ENCODE assay signal across 29 mouse cellular contexts in the genomic region with DNA sequence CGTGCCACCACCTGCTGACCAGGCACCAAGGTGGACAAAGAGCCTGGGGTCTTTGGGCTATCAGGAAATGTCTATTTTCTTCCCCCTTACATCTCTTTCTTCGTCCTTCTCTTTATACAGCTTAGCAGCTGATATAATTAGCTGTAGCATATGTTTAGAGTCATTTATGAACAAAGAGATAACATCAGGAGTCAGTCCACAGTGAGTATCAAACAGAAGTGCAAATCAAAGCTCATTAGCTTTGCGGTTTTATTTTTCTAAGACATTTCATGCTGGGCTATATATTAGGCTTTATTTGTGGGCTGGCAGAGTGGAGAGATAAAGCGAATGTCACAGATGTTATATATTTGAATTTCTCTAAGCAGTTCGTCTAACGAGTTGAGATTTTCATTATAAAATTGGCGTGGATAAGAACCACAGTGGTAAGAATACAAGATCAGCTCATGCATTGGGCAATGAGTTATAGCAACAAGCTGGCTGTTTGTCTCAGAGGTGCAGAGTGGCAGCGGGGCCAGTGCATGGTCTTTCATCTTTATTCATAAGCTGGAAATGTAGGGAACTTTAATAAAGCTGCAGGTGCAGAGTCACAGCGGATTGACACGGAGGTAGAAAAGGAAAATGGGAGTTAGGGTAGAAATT.
DNase-seq lines count a peak whose midpoint lies in the region; ATAC-seq lines count a peak whose summit lies in the region.
"Had no signal": no experiment of that assay in that cellular context is flagged by ENCODE, and none has a peak within 500 bp of the region (broad histone marks: within the 10 kb centered on the region; RNA-seq: fewer than 3 reads in every experiment).

No protein-coding gene starts in this region.

- no peak overlapping the region for H3K4me3 ChIP-seq in forebrain, embryonic 13.5 days
- no peak overlapping the region for H3K4me3 ChIP-seq in forebrain, embryonic 10.5 days
- no peak overlapping the region for H3K4me3 ChIP-seq in hindbrain, embryonic 14.5 days (replicated peaks; ENCODE audit: low read length)
- H3K4me3 ChIP-seq in hindbrain, embryonic 10.5 days, result no peak overlapping the region
- no peak overlapping the region for H3K4me3 ChIP-seq in neural tube, embryonic 13.5 days
- H3K4me3 ChIP-seq: embryonic facial prominence, embryonic 10.5 days; embryonic facial prominence, embryonic 15.5 days; heart, embryonic 10.5 days; heart, embryonic 15.5 days; layer of hippocampus, adult 2 months; left cerebral cortex, adult 2 months; limb, embryonic 12.5 days; lung, embryonic 15.5 days had no signal

- no peaks in the 10 kb centered on the region for H3K27me3 ChIP-seq in forebrain, embryonic 13.5 days
- H3K27me3 ChIP-seq in forebrain, embryonic 10.5 days (ENCODE audit: poor library complexity, severe bottlenecking), result no peaks in the 10 kb centered on the region
- no peaks in the 10 kb centered on the region for H3K27me3 ChIP-seq in hindbrain, embryonic 14.5 days (ENCODE audit: control insufficient read depth, insufficient read depth, low read length)
- no peaks in the 10 kb centered on the region for H3K27me3 ChIP-seq in hindbrain, embryonic 10.5 days (ENCODE audit: insufficient read depth, poor library complexity, severe bottlenecking)
- no peaks in the 10 kb centered on the region for H3K27me3 ChIP-seq in neural tube, embryonic 13.5 days
- H3K27me3 ChIP-seq: CH12.LX; embryonic facial prominence, embryonic 15.5 days; heart, embryonic 15.5 days; limb, embryonic 12.5 days; lung, embryonic 15.5 days had no signal

- H3K36me3 ChIP-seq in forebrain, embryonic 13.5 days (ENCODE audit: poor library complexity, severe bottlenecking), result no peaks in the 10 kb centered on the region
- no peaks in the 10 kb centered on the region for H3K36me3 ChIP-seq in forebrain, embryonic 10.5 days (replicated peaks)
- H3K36me3 ChIP-seq in hindbrain, embryonic 14.5 days (replicated peaks; ENCODE audit: control insufficient read depth, insufficient read depth), result no peaks in the 10 kb centered on the region
- no peaks in the 10 kb centered on the region for H3K36me3 ChIP-seq in hindbrain, embryonic 10.5 days
- H3K36me3 ChIP-seq in neural tube, embryonic 13.5 days, result no peaks in the 10 kb centered on the region
- H3K36me3 ChIP-seq: embryonic facial prominence, embryonic 10.5 days; embryonic facial prominence, embryonic 15.5 days; limb, embryonic 12.5 days; lung, embryonic 15.5 days had no signal

- no peak overlapping the region for H3K4me2 ChIP-seq in forebrain, embryonic 13.5 days
- no peak overlapping the region for H3K4me2 ChIP-seq in hindbrain, embryonic 14.5 days (replicated peaks)
- H3K4me2 ChIP-seq in neural tube, embryonic 13.5 days, result peak overlapping the region; percentile 9; the same call in 1 of the 2 replicates
- H3K4me2 ChIP-seq: embryonic facial prominence, embryonic 15.5 days; heart, embryonic 15.5 days; limb, embryonic 12.5 days; lung, embryonic 15.5 days had no signal

- H3K27ac ChIP-seq in forebrain, embryonic 13.5 days, result no peak overlapping the region
- no peak overlapping the region for H3K27ac ChIP-seq in forebrain, embryonic 10.5 days
- 0 out of 2 replicates have a peak overlapping the region, but pooled peaks have one; percentile 0 for H3K27ac ChIP-seq in hindbrain, embryonic 14.5 days
- H3K27ac ChIP-seq in hindbrain, embryonic 10.5 days, result no peak overlapping the region
- H3K27ac ChIP-seq in neural tube, embryonic 13.5 days (replicated peaks), result peak overlapping the region; percentile 4; the same call in 1 of the 2 replicates
- H3K27ac ChIP-seq: embryonic facial prominence, embryonic 10.5 days; embryonic facial prominence, embryonic 15.5 days; heart, embryonic 10.5 days; heart, embryonic 15.5 days; layer of hippocampus, adult 2 months; left cerebral cortex, adult 2 months; limb, embryonic 12.5 days; lung, embryonic 15.5 days had no signal

- peak; percentile 61; the same call in 1 of the 2 replicates for ATAC-seq in forebrain, embryonic 13.5 days
- peak; percentile 37; the same call in 1 of the 2 replicates for ATAC-seq in hindbrain, embryonic 14.5 days (ENCODE audit: low FRiP score)
- 0 out of 2 replicates have a peak, but pooled peaks have one; percentile 63 for ATAC-seq in neural tube, embryonic 13.5 days (ENCODE audit: low read depth)
- ATAC-seq: hindbrain, embryonic 16.5 days had no signal

- intact Hi-C loops in heart, postnatal 36 days (cut with DNase I), result no loop called here

- no peaks in the 10 kb centered on the region for H3K9me3 ChIP-seq in forebrain, embryonic 13.5 days (replicated peaks)
- no peaks in the 10 kb centered on the region for H3K9me3 ChIP-seq in forebrain, embryonic 10.5 days
- H3K9me3 ChIP-seq in hindbrain, embryonic 14.5 days (ENCODE audit: control insufficient read depth, low read length), result no peaks in the 10 kb centered on the region
- H3K9me3 ChIP-seq in hindbrain, embryonic 10.5 days, result no peaks in the 10 kb centered on the region
- H3K9me3 ChIP-seq in neural tube, embryonic 13.5 days, result no peaks in the 10 kb centered on the region
- H3K9me3 ChIP-seq: embryonic facial prominence, embryonic 10.5 days; embryonic facial prominence, embryonic 15.5 days; heart, embryonic 10.5 days; heart, embryonic 15.5 days; limb, embryonic 12.5 days; lung, embryonic 15.5 days had no signal

- H3K4me1 ChIP-seq in forebrain, embryonic 13.5 days, result peaks cover 13% of the 10 kb centered on the region
- no peaks in the 10 kb centered on the region; the same call in 1 of the 2 replicates for H3K4me1 ChIP-seq in forebrain, embryonic 10.5 days
- peaks cover 4% of the 10 kb centered on the region; the same call in 1 of the 2 replicates for H3K4me1 ChIP-seq in hindbrain, embryonic 14.5 days (replicated peaks; ENCODE audit: control insufficient read depth, insufficient read depth, low read length)
- H3K4me1 ChIP-seq in hindbrain, embryonic 10.5 days (replicated peaks), result no peaks in the 10 kb centered on the region
- peaks cover 14% of the 10 kb centered on the region for H3K4me1 ChIP-seq in neural tube, embryonic 13.5 days (replicated peaks)
- H3K4me1 ChIP-seq: heart, embryonic 10.5 days; limb, embryonic 12.5 days; lung, embryonic 15.5 days had no signal

- WGBS in forebrain, embryonic 13.5 days, result 34% methylated on average over 10 of the region's 10 CpGs
- WGBS in forebrain, embryonic 10.5 days, result 80% methylated on average over 10 of the region's 10 CpGs
- WGBS in hindbrain, embryonic 14.5 days, result 48% methylated on average over 10 of the region's 10 CpGs
- WGBS in hindbrain, embryonic 10.5 days, result 86% methylated on average over 10 of the region's 10 CpGs
- 32% methylated on average over 10 of the region's 10 CpGs for WGBS in neural tube, embryonic 13.5 days

- no peak overlapping the region for H3K9ac ChIP-seq in forebrain, embryonic 13.5 days
- H3K9ac ChIP-seq in hindbrain, embryonic 14.5 days, result no peak overlapping the region
- H3K9ac ChIP-seq in neural tube, embryonic 13.5 days, result no peak overlapping the region
- H3K9ac ChIP-seq: embryonic facial prominence, embryonic 15.5 days; heart, embryonic 15.5 days; limb, embryonic 12.5 days; lung, embryonic 15.5 days had no signal

- DNase-seq in forebrain, embryonic 10.5 days (ENCODE audit: extremely low spot score, low spot score), result no peak
- DNase-seq in hindbrain, embryonic 14.5 days (ENCODE audit: low spot score), result no peak
- DNase-seq in hindbrain, embryonic 10.5 days (ENCODE audit: low spot score), result no peak
- DNase-seq in MN1 (ENCODE audit: low spot score), result peak; percentile 41
- DNase-seq in heart, postnatal 36 days, result no peak
- no peak for DNase-seq in testis, postnatal 14 days (ENCODE audit: low spot score)
- DNase-seq: adrenal gland, adult 8-10 months; cerebellum, adult 8-10 months; cerebellum, postnatal 25 days; gastrocnemius, postnatal 25 days; heart, adult 11 months; kidney, adult 18-20 months; kidney, postnatal 36 days; right cerebral cortex, adult 18-20 months; spleen, adult 18-20 months; thymus, adult 18-20 months; thymus, postnatal 25 days had no signal

Comparison
In these comparisons a context has a peak if more than half of its experiments do, and no peak if none do; other contexts are left out.
1. H3K27ac ChIP-seq: peak in hindbrain, embryonic 14.5 days (single experiment) and neural tube, embryonic 13.5 days (single experiment); none in forebrain, embryonic 13.5 days (single experiment), forebrain, embryonic 10.5 days (single experiment) and hindbrain, embryonic 10.5 days (single experiment).
2. Peak in every context shown above with its lines, with median percentiles within 50 percentile points of each other: ATAC-seq.